Mouse (Mus musculus) limb, embryonic 10.5 days (tissue): ENCODE measurements around the gene Tbl1x. TPM values are rescaled to one million over a fixed set of nuclear protein-coding genes. Genes with fewer than 3 reads are reported as not detected.

Experiments
- DNase-seq: peaks from one replicate; pipeline ENCODE4 v3.0.0-alpha.2; 2017; ENCODE audit warnings: low spot score
- H3K27ac ChIP-seq: fragments of 300-500 bp; sonication (generic); 2 replicates; pipeline ENCODE4 v1.5.1; 2016; ENCODE audit warnings: mild to moderate bottlenecking
- H3K27me3 ChIP-seq: fragments of 300-500 bp; sonication (generic); 2 replicates; pipeline ENCODE4 v1.6.1; 2016; ENCODE audit warnings: low read depth, mild to moderate bottlenecking; ENCODE audit not compliant: poor library complexity, severe bottlenecking
- H3K36me3 ChIP-seq: fragments of 300-500 bp; sonication (generic); 2 replicates; pipeline ENCODE4 v1.6.1; 2016; ENCODE audit warnings: mild to moderate bottlenecking, moderate library complexity
- H3K4me1 ChIP-seq: fragments of 300-500 bp; sonication (generic); 2 replicates; pipeline ENCODE4 v1.6.1; 2016
- H3K4me3 ChIP-seq: fragments of 300-500 bp; sonication (generic); 2 replicates; pipeline ENCODE4 v1.5.1; 2016; ENCODE audit warnings: mild to moderate bottlenecking, moderate library complexity
- H3K9me3 ChIP-seq: fragments of 300-500 bp; sonication (generic); replicated peaks from 2 replicates; pipeline ENCODE4 v1.6.1; 2016; ENCODE audit warnings: mild to moderate bottlenecking
- WGBS: fragments of 180-500 bp; shearing (Covaris S2); methylation state at CpG from one replicate; pipeline ENCODE4 v1.1.7; 2016; 5-methylcytosine and 5-hydroxymethylcytosine counted together
- polyA plus RNA-seq: library from polyadenylated mRNA; unstranded; fragments of >200 nt; fragmentation: Nextera tagmentation; extraction: Ambion mirVana; gene quantifications from 2 replicates; pipeline ENCODE4 v1.2.1, GENCODE M21; 2016

The Tbl1x gene
- polyA plus RNA-seq, 1 experiment from 2014 or later: 82.3 TPM

GRCm38 (mm10) chrX:77550388-77550787 lies 39.6 kb downstream of the Tbl1x start:
- no peak for DNase-seq
- Histone ChIP-seq H3K36me3 (no peaks in the 10 kb centered on the region), H3K9me3 (no peaks in the 10 kb centered on the region), H3K27ac (no peak overlapping the region), H3K4me3 (no peak overlapping the region), H3K27me3 (no peaks in the 10 kb centered on the region), H3K4me1 (peaks cover 5% of the 10 kb centered on the region; the same call in 1 of the 2 replicates)

- DNase-seq: no peak
- no peaks in the 10 kb centered on the region for H3K27me3 ChIP-seq
- no peak overlapping the region for H3K4me3 ChIP-seq
- no peak overlapping the region for H3K27ac ChIP-seq
- H3K9me3 ChIP-seq: no peaks in the 10 kb centered on the region
- no peaks in the 10 kb centered on the region for H3K36me3 ChIP-seq
- H3K4me1 ChIP-seq: no peaks in the 10 kb centered on the region
Measured at GRCm38 (mm10) chrX:77551306-77551705, 40.5 kb downstream of the Tbl1x start.

GRCm38 (mm10) chrX:77552088-77552487 lies 41.3 kb downstream of the Tbl1x start:
- no peaks in the 10 kb centered on the region for H3K4me1 ChIP-seq
- H3K27ac ChIP-seq: no peak overlapping the region
- no peak overlapping the region for H3K4me3 ChIP-seq
- no peaks in the 10 kb centered on the region for H3K36me3 ChIP-seq
- no peak for DNase-seq
- no peaks in the 10 kb centered on the region for H3K27me3 ChIP-seq
- no peaks in the 10 kb centered on the region for H3K9me3 ChIP-seq
- WGBS: 82% methylated on average over 3 of the region's 3 CpGs

- Histone ChIP-seq H3K9me3 (no peaks in the 10 kb centered on the region), H3K4me3 (no peak overlapping the region), H3K36me3 (peaks cover 1% of the 10 kb centered on the region), H3K27ac (no peak overlapping the region), H3K27me3 (no peaks in the 10 kb centered on the region), H3K4me1 (no peaks in the 10 kb centered on the region)
- DNase-seq: no peak
- 83% methylated on average over 1 of the region's 1 CpGs for WGBS
Measured at GRCm38 (mm10) chrX:77555985-77556384, 45.2 kb downstream of the Tbl1x start.

- H3K27ac ChIP-seq: no peak overlapping the region
- no peak for DNase-seq
- no peaks in the 10 kb centered on the region for H3K4me1 ChIP-seq
- no peaks in the 10 kb centered on the region for H3K27me3 ChIP-seq
- H3K4me3 ChIP-seq: no peak overlapping the region
- H3K36me3 ChIP-seq: peaks cover 7% of the 10 kb centered on the region
- H3K9me3 ChIP-seq: no peaks in the 10 kb centered on the region
Measured at GRCm38 (mm10) chrX:77559199-77559881, 48.5 kb downstream of the Tbl1x start.

GRCm38 (mm10) chrX:77563616-77564015 lies 52.8 kb downstream of the Tbl1x start:
- H3K27ac ChIP-seq: no peak overlapping the region
- DNase-seq: no peak
- WGBS: 86% methylated on average over 2 of the region's 2 CpGs
- H3K4me3 ChIP-seq: no peak overlapping the region
- H3K9me3 ChIP-seq: no peaks in the 10 kb centered on the region
- H3K4me1 ChIP-seq: no peaks in the 10 kb centered on the region
- H3K36me3 ChIP-seq: peaks cover 7% of the 10 kb centered on the region
- no peaks in the 10 kb centered on the region for H3K27me3 ChIP-seq

GRCm38 (mm10) chrX:77566739-77567138 lies 55.9 kb downstream of the Tbl1x start:
- Histone ChIP-seq H3K9me3 (no peaks in the 10 kb centered on the region), H3K4me1 (no peaks in the 10 kb centered on the region), H3K27me3 (no peaks in the 10 kb centered on the region), H3K36me3 (no peaks in the 10 kb centered on the region), H3K4me3 (no peak overlapping the region), H3K27ac (no peak overlapping the region)
- DNase-seq: no peak
- 93% methylated on average over 1 of the region's 1 CpGs for WGBS

GRCm38 (mm10) chrX:77568013-77568412 lies 57.2 kb downstream of the Tbl1x start:
- no peak for DNase-seq
- H3K9me3 ChIP-seq: no peaks in the 10 kb centered on the region
- no peak overlapping the region for H3K4me3 ChIP-seq
- H3K4me1 ChIP-seq: no peaks in the 10 kb centered on the region
- no peaks in the 10 kb centered on the region for H3K36me3 ChIP-seq
- WGBS: 24% methylated on average over 2 of the region's 2 CpGs
- H3K27me3 ChIP-seq: no peaks in the 10 kb centered on the region
- no peak overlapping the region for H3K27ac ChIP-seq

GRCm38 (mm10) chrX:77573743-77574142 lies 62.9 kb downstream of the Tbl1x start:
- DNase-seq: no peak
- no peak overlapping the region for H3K4me3 ChIP-seq
- H3K4me1 ChIP-seq: no peaks in the 10 kb centered on the region
- 100% methylated on average over 1 of the region's 1 CpGs for WGBS
- H3K27me3 ChIP-seq: no peaks in the 10 kb centered on the region
- H3K9me3 ChIP-seq: no peaks in the 10 kb centered on the region
- no peak overlapping the region for H3K27ac ChIP-seq
- H3K36me3 ChIP-seq: no peaks in the 10 kb centered on the region

GRCm38 (mm10) chrX:77577108-77577507 lies 66.3 kb downstream of the Tbl1x start:
- no peaks in the 10 kb centered on the region for H3K9me3 ChIP-seq
- H3K27ac ChIP-seq: no peak overlapping the region
- no peaks in the 10 kb centered on the region for H3K27me3 ChIP-seq
- no peaks in the 10 kb centered on the region for H3K4me1 ChIP-seq
- H3K36me3 ChIP-seq: no peaks in the 10 kb centered on the region
- 84% methylated on average over 3 of the region's 3 CpGs for WGBS
- DNase-seq: no peak
- H3K4me3 ChIP-seq: no peak overlapping the region

DNA sequence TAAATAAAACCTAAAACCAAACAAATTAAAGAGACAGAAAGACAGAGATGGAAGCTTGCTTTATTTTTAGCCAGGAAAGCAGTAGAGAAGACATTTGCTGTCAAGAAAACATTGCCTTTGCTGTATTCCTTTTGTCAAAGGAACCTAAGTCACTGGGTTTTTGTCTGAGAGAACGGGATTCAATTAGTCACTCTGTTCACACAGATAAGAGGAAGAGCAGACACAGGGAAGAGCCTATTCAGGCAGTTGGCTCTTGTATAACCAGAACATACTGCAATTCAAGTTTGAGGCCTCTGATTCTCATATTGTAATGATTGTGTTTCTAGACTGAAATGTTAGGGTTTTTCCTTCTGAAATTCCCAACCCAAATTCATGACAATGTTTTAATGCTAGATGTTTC lies 67.4 kb downstream of the Tbl1x start:
- DNase-seq: no peak

DNA sequence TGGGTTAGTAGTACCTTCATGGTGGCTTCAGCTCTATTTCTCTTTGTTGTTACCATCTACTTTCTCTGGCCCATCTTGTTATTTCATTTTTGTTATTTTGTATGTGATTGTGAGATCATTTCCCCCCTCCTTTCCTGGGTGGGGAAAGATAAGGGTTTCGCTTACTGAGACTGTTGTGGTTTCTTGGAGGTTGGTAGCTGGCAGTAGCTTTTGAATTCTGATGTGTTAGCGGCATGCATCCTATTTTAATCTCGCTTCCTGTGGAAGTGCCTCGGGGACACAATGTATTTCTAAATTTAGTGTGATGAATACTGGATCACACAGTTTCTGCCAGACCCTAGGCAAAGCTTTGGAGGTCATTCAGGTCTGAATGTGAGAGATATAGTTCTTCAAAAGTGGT lies 69.2 kb downstream of the Tbl1x start:
- Histone ChIP-seq H3K9me3 (no peaks in the 10 kb centered on the region), H3K4me1 (no peaks in the 10 kb centered on the region), H3K27ac (no peak overlapping the region), H3K27me3 (no peaks in the 10 kb centered on the region), H3K4me3 (no peak overlapping the region), H3K36me3 (no peaks in the 10 kb centered on the region)
- DNase-seq: no peak
- 92% methylated on average over 4 of the region's 4 CpGs for WGBS

More for the DNA sequence above, 67.4 kb downstream of the Tbl1x start:
- Histone ChIP-seq H3K36me3 (no peaks in the 10 kb centered on the region), H3K27me3 (no peaks in the 10 kb centered on the region), H3K4me1 (no peaks in the 10 kb centered on the region), H3K9me3 (no peaks in the 10 kb centered on the region), H3K4me3 (no peak overlapping the region), H3K27ac (no peak overlapping the region)
- WGBS: 81% methylated on average over 1 of the region's 1 CpGs

DNA sequence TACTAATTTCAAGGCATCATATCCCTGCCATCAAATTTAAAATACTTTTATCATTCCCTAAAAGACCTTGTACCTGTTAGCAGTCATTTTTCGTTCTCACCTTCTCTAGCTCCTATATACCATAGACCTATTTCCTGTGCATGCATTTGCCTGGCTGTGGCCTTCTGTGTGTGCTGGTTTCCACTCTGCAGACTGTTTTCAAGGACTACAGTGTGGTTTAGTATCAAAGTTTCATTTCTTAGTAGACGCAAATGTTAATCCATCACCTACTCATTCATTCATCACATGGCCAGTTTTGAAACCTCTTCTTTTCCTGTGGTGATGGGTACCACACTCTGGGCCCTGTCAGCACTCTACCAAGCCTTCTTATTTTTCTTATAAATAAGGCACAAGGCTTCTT lies 75.2 kb downstream of the Tbl1x start:
- Histone ChIP-seq H3K4me3 (no peak overlapping the region), H3K27me3 (no peaks in the 10 kb centered on the region), H3K36me3 (no peaks in the 10 kb centered on the region), H3K27ac (no peak overlapping the region), H3K4me1 (no peaks in the 10 kb centered on the region), H3K9me3 (no peaks in the 10 kb centered on the region)
- DNase-seq: no peak
- WGBS: 89% methylated on average over 2 of the region's 2 CpGs

DNA sequence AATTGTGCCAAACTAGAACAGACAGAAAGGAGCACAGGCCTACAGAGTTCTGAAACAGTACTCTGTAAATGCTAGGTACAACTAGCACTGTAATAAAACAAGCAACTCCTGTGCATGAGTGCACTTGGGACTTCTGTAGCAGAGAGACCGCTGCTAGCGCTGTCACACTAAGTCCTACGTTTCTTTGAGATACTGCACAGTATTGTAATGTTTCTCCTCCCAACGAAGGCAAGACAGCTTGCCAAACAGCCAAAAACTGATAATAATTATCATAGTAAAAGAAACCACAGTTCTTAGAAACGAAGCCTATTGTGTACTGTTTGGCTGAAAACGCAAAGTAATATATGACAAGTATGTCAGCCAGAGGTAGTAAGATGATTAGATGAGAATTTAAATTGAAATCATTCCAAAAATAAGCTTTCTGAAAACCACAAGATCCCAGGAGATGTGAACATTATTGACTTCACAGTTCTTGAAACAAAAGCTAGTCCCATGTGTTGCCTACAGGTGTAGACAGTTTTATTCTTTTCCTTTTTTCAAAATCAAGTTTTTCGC lies 83.9 kb downstream of the Tbl1x start:
- peaks cover 2% of the 10 kb centered on the region; the same call in 1 of the 2 replicates for H3K36me3 ChIP-seq
- 89% methylated on average over 7 of the region's 7 CpGs for WGBS
- no peaks in the 10 kb centered on the region for H3K9me3 ChIP-seq
- H3K4me3 ChIP-seq: no peak overlapping the region
- no peak overlapping the region for H3K27ac ChIP-seq
- no peaks in the 10 kb centered on the region for H3K4me1 ChIP-seq
- DNase-seq: no peak
- no peaks in the 10 kb centered on the region for H3K27me3 ChIP-seq
